Mouse (Mus musculus): ENCODE measurements at regions not wholly inside any gene's neighbourhood (a gene's known extent, or its start where the extent isn't known, plus 50 kb on each side); places are given as distances from the start of the nearest gene placed in this dataset.
A peak's percentile ranks its signal among the peaks of the same experiment; 100 is the strongest.

GRCm38 (mm10) chr11:82668026-82668425 lies 96.1 kb downstream of the Cct6b start:
- DNase-seq: no peak

- DNase-seq: peak; percentile 38
Measured at GRCm38 (mm10) chr11:82664076-82664475, 100.0 kb downstream of the Cct6b start.

- no peak for DNase-seq
Measured at GRCm38 (mm10) chr11:82662086-82662485, 102.0 kb downstream of the Cct6b start.

GRCm38 (mm10) chr11:82651751-82652150 lies 112.4 kb downstream of the Cct6b start:
- DNase-seq: no peak

- no peak for DNase-seq
Measured at GRCm38 (mm10) chr11:82638513-82638912, 125.6 kb downstream of the Cct6b start.

- no peak for DNase-seq
Measured at GRCm38 (mm10) chr11:82632191-82632590, 131.9 kb downstream of the Cct6b start.

- DNase-seq: no peak
Measured at GRCm38 (mm10) chr11:82631387-82631786, 132.7 kb downstream of the Cct6b start.

GRCm38 (mm10) chr11:82626501-82627111 lies 137.5 kb downstream of the Cct6b start:
- DNase-seq: no peak

- no peak for DNase-seq
Measured at GRCm38 (mm10) chr11:82621061-82621460, 143.1 kb downstream of the Cct6b start.

- no peak for DNase-seq
Measured at GRCm38 (mm10) chr11:82619418-82619817, 144.7 kb downstream of the Cct6b start.

GRCm38 (mm10) chr11:82618457-82618856 lies 145.7 kb downstream of the Cct6b start:
- DNase-seq: no peak

GRCm38 (mm10) chr11:82616856-82617255 lies 147.3 kb downstream of the Cct6b start:
- no peak for DNase-seq

- DNase-seq: no peak
Measured at GRCm38 (mm10) chr11:82614356-82614755, 149.8 kb downstream of the Cct6b start.

GRCm38 (mm10) chr11:82613503-82613902 lies 150.6 kb downstream of the Cct6b start:
- peak; percentile 56 for DNase-seq

- peak; percentile 19 for DNase-seq
Measured at GRCm38 (mm10) chr11:82612026-82612425, 152.1 kb downstream of the Cct6b start.

GRCm38 (mm10) chr11:82608963-82609362 lies 155.2 kb downstream of the Cct6b start:
- DNase-seq: no peak

- DNase-seq: no peak
Measured at GRCm38 (mm10) chr11:82607661-82608060, 156.5 kb downstream of the Cct6b start.

GRCm38 (mm10) chr11:82604251-82604835 lies 159.8 kb downstream of the Cct6b start:
- no peak for DNase-seq

GRCm38 (mm10) chr11:82602818-82603217 lies 161.3 kb downstream of the Cct6b start:
- peak; percentile 15 for DNase-seq

- no peak for DNase-seq
Measured at GRCm38 (mm10) chr11:82602250-82602649, 161.9 kb downstream of the Cct6b start.

- DNase-seq: no peak
Measured at GRCm38 (mm10) chr11:82600151-82600550, 164.0 kb downstream of the Cct6b start.

- DNase-seq: no peak
Measured at GRCm38 (mm10) chr11:82597757-82598156, 166.4 kb downstream of the Cct6b start.

- DNase-seq: peak; percentile 14
Measured at GRCm38 (mm10) chr11:82596801-82597200, 167.3 kb downstream of the Cct6b start.

GRCm38 (mm10) chr11:82589761-82590160 lies 174.4 kb downstream of the Cct6b start:
- no peak for DNase-seq

GRCm38 (mm10) chr11:82588744-82589143 lies 175.4 kb downstream of the Cct6b start:
- DNase-seq: peak; percentile 40

All from right cerebral cortex, adult 18-20 months (tissue).